Mouse (Mus musculus) naive thymus-derived CD4-positive, alpha-beta T cell, adult 2 months (primary cell): ENCODE measurements around the gene Wdr60.
"Not testable (repeated sequence)": the region's sequence is repeated elsewhere in the genome, so short reads cannot be mapped to it uniquely, and the experiment has no call there.

ENCODE experiments used
- DNase-seq: peaks from one replicate; pipeline ENCODE4 v3.0.0-alpha.2; 2011; ENCODE audit warnings: low read depth

Wdr60 gene

DNA sequence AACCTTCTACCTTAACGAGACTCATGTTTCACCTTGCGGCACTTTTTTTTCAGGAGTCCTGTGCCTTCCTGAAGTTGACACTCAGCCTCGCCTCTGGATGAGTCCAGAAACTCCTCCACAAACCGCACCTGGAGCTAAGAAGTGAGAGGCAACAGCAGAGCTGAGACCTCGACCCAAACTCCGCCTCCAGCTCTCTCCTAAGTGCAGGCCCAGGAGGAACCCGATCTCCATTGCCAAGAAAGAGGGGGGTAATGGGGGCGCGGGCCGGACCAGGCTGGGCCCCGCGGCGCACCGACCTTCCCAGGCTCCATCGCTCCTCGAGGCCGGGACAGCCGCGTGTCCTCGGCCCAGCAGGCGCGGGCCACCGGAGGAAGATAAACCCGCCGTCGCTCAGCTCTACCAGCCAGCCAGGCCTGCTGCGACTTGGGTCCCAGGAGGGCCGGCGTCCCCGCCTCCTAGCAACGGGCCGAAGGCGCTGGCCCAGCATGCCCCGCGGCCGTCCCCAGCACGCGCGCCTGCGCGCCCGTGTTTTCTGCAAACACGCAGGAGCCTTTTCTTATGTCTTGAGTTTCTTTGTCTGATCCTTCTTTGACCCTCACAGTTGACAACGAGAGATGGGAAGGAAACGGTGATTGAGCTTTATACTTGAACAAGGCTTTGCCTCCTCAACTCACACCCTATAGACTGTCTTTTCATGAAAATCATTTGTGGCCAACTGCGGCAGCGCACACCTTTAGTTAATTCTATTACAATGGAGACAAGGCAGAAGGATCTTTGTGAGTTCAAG, at the start of gene Wdr60:
Gene Wdr60, minus strand, starts transcription at position 468 of the 787 bp plus-strand sequence.
- peak; percentile 83 for DNase-seq

DNA sequence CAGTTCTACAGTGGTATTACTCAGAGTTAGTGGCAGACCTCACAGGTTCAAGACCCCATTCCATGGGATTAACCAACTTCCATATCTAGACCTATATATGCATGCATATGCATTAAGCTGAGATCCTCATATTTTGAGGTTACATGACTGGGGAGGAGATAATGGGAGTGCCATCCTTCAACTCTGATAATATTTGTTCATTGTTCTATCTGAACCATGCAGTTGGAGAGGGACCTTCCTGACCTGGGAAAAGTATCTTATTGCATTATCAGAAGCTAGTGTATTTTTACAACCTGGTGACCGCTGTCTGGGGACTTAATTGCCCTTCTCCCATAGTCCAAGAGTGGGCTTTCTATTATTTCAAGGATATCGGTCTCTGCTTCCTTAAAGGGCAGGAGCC, 45.8 kb upstream of the Wdr60 start:
- DNase-seq = no peak

DNA sequence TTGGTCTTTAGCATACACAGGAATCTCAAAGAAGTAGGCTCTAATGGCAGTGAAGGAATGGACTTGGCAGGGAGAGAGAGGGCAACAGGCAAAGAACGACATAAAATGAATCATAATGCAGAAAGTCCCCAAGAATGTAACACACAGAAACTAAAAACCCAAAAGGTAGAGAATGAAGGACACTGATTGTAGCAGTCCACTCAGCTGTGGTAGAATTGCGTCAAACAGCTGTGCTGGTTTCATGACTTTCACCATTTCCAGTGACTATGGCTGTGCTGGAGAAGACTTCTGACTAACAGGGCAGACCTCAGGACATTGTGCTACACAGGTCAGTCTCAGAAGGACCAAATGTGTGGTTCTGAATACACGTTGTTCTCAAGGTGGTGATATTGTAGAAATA, 45.0 kb upstream of the Wdr60 start:
- DNase-seq = no peak

DNA sequence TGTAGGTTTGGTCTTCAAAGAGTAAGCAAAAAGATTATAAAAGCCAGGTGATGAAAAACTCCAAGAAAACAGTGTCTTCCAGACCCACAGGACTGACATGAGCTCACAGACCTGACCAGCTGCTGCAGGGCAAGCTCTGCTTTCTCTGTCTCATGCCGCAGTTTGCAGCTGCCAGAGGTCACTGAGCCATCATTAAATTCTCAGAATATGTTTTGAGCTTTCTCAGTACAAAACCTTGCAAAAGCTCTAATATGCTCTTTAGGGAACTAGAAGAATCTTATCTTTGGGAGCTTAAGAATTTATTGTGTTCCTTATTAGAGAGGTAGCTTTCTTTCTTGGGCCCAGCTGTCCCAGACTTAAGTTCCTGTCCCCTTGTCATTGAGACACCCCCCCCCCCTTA, 43.2 kb upstream of the Wdr60 start:
- DNase-seq = no peak

DNA sequence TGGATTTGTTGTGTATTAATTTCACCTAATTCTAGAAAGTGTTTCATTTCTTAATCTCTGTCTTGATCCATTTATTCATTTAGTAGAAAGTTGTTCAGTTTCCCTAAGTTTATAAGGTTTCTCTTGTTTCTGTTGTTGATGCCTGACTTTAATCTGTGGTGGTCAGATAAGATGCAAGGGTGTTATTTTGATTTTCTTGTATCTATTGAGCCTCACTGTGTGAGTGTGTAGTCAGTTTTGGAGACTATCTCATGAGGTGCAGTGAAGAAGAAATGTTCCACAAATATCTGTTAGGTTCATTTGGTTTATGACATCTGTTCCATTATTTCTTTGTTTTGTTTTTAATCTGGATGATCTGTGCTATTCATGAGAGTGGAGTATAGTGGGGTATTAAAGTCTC, 39.4 kb upstream of the Wdr60 start:
- no peak for DNase-seq

DNA sequence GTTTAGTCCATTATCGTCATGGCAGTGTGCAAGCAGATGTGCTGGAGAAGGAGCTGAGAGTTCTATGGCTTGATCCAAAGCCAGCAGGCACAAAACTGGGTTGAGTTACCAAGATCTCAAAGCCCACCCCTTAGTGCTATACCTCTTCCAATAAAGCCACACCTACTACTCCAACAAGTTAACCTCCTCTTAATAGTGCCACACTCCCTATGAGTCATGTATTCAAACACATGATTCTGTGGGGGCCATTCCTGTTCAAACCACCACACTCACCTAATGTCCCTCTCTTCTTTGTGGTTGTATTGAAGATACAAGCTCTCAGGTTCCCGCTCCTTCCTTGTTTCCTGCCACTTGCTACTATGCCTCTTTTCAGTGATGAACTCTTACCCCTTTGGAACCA, 37.1 kb upstream of the Wdr60 start:
- DNase-seq = no peak

DNA sequence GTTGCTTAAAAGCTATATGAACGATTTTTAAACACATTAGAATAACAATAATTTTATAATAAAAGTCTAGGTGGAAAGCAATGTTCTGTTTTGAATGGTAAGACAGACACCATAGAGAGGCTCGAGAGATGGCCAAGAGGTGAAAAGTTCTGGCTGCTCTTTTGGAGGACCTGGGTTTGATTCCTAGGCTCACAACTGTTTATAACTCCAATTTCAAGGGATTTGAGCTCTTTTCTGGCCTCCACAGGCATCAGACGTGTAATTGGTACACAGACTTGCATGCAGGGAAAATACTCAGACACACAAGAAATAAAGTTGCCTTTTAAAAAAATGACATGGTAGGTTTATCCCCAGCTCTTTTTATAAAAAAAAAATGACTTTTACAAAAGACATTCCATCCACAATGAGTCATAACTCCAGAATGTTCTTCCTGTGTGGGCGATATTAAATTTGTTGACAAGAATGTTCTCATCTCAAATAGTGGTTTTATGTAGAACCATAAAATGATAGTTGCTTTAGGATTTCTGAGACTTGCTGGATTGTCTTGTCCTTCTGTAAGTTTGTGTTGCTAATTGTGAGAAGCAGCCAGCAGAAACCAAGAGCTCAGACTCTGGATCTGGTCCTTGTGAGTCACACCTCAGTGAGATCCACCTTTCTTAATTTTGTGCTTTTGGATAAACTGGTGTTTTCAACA, 30.9 kb upstream of the Wdr60 start:
- DNase-seq = no peak

DNA sequence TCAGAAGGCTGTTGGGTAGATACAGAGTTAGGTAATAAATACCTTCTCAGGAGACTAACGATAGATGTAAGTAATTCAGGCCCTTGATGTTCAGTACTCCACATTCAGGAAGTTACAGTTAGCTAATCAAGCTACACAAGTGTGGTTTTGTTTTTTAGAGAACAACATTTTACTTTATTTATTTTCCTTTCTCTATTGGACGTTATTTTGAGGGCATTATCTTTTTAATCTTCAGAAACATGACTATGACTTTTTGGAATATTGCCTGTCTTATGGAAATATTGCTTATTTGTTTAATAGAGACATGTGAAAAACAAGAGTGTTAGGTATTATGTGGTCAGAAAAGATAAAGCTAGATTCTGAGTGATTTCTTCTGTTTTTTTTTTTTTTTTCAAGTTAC, 30.4 kb upstream of the Wdr60 start:
- DNase-seq = peak; percentile 40

DNA sequence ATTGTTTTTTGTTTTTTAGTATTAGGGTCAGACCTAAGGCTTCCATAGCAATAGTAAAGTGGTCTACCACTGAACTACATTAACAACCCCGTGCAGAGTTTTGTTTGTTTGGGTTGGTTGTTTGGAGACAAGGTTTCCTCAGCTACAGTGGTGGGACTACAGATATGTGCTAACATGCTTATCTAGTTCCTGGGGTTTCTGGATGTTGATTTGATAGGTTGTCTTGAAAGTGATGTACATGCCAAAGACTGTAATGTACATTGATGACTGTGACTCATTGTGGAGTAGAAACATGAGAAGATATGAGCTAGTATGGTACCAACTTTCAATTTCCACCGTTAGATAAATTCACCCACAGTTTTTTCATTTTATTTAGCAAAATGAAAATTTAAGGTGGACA, 20.7 kb upstream of the Wdr60 start:
- DNase-seq = peak; percentile 55

DNA sequence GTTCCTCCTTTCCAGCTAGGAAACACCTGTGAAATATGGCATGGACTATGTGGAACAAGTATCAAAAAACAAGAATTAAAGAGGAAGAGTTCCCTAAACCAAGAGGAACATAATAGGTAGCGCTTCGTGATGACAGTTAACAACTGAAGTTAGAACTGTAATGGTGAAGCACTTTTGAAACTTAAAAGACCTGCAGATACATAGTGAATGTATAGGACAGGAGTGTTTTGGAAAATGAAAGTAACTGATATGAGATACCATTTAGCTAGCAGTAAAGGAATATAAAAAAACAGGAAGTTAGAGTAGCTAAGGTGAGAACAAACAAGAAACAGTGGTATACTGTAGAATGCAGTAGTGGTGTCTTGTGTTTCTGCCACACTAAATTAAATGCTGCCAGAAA, 20.0 kb upstream of the Wdr60 start:
- DNase-seq = peak; percentile 62

DNA sequence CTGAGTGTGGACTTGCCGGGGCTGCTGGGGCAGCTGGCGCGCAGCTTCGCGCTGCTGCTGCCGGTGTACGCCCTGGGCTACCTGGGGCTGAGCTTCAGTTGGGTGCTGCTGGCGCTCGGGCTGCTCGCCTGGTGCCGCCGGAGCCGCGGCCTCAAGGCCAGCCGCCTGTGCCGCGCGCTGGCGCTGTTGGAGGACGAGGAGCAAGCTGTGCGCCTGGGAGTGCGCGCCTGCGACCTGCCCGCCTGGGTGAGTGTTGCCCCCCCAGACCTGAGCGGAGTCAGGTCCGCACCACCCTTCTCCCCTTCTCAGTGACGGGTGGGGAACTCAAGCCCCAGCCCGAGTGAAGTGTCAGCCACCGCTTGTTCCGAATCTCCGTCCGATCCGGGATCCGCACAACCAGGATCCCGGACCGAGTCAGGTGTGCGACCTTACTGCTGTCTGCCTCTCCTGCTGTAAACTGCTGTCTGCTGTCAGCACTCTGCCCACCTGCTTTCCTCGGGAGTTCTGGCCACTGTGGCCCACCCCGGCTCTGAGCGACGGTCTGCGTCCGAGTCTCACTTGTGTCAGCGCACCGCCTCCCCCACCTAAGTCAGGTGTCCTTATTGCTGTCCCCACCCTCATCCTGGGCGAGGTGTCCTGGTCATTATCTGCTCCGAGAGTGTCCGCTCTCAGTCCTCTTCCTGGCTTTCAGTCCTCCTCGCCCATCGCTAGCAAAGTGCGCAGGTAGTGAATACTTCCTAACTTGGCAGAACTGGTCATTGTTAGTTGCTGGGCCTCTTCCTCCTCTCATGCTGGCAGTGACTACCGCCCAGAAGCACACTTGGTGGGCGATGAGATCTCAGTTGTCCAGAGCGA, 18.8 kb upstream of the Wdr60 start:
- peak; percentile 47 for DNase-seq

DNA sequence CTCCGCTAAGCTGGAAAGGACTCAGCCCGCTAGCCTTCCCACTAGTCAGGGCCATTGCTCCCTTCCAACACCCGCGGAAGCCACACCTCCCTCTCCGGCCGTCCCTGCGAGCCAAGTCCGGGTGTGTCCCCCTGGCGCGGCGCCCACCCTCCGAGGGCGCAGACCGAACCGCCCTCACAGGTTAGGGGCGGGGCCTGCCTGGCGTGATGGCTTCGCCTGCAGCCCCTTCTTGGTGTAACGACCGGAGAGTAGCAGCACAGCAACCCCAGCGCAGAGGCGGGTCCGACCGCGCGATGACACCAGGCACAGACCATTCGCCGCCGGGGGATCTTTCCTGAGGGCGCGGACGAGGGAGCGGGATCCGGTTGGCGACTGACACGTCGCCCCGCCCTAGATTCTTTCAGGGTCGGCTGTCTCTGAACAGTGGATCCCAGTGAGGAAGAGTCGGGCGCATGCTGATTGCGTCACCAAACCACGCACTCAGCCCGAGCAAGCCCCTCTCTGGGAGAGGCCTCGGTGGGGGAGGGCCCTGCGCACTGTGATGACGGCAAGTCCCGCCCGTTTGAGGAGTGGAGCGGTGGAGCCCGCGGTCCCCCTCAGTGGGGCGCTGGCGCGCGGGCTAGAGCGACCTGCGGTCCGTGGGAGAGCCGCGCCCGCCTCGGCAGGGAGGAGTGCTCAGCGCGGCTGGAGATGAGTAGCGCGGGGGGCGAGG, 18.0 kb upstream of the Wdr60 start, which contains the start of gene Esyt2:
Gene Esyt2, plus strand, starts transcription at position 544 of the 712 bp plus-strand sequence.
- peak; percentile 98 for DNase-seq

DNA sequence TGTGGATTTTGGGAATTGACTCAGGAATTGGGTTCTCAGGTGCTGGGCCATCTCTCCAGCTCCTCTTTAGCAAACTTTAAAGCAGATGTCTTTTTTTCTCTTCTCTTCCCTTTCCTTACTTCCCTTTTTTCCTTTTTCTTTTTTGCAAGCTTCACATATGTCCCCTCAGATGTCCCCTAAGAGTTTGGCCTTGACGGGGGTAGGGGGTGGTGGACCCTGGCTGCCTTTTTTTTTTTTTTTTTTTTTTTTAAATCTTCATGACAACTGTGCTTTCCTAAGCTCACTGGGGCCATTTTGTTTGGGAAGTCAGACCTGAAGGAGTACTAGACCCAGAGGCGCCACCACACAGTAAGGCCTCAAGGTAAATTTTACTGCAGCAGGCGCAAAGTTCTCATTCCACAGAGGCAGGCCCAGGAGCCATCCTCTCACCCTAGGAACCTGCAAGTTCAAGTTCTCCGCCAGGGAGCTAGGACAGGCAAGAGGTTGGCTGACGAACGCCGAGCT, 17.4 kb upstream of the Wdr60 start:
- DNase-seq = no peak

DNA sequence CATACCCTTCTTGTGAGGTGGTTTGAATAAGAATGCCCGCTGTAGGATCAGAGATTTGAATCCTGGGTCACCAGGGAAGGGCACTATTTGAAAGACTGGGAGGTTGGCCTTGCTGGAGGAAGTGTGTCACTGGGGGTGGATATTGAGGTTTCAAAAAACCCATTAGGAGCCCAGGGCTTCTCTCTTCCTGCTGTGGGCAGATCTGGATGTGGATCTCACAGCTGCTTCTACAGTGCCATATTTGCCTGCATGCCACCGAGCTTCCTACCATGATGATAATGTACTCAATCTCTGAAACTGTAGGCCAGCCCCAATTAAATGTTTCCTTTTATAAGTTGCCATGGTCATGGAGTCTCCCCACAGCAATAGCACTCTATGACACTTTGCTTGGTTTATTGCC, 16.4 kb upstream of the Wdr60 start:
- DNase-seq = no peak

DNA sequence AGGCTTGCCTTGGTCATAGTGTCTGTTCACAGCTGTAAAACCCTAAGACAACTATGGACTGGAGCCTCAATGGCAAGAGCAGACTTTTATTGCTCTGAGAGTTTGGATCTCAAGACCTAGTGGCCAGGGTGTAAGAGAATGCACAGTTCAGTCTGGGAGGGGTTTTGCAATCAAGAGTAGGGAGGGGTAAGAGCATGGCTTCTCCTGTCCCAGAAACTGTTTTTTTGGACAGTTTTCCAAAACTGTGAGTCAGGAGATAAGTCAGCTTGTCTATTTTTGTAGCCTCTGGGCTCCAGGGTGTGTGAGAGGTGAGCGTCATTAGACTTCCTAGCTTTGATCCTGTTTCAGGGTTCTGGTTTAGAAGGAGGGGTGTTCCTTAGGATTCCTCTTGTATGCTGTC, 15.7 kb upstream of the Wdr60 start:
- no peak for DNase-seq

DNA sequence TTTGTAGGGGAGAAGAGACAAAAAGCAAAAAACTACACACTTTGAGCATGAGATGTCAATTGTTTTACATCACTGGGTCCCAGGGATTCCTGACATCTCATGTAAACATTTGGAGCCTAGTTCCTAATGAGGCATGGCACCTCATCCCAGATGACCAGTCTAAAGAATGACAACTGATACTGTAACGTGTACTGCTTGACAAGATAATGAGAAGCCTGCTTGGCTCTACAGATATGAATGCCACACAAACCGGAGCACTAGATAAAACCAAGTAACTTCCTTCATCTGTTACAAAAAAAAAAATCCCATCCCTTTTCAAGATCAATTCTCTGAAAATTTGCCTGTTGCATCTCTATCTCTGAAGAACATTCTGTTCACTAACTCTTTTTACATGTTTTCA, 14.1 kb upstream of the Wdr60 start:
- no peak for DNase-seq

DNA sequence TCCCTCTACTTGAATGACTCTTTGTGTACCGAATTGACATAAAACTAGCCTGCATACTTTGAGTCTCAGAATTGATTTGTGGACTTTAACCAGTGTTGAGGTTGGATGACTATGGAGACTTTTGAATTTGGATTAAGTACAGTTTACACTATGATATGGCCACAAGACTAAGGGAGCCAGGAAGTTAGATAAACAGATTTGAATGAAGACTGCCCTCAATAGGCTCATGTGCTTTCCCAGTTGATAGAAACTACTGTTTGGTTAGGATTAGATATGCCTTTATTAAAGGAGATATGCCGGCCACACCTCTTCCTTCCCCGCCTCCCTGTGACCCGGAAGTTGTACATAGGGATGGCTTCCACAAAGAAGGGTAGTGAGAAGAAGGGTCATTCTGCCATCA, 12.8 kb upstream of the Wdr60 start:
- DNase-seq = no peak

DNA sequence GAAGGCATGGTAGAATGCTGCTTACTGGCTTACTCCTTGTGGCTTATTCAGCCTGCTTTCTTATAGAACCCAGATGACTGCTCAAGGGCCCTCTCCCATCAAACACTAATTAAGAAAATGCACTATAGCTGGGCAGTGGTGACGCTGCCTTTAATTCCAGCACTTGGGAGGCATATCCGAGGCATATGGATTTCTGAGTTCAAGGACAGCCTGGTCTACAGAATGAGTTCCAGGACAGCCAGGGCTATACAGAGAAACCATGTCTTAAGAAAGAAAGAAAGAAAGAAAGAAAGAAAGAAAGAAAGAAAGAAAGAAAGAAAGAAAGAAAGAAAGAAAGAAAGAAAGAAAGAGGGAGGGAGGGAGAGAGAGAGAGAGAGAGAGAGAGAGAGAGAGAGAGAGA, 12.3 kb upstream of the Wdr60 start, which contains the start of gene Gm11027:
Gene Gm11027, plus strand, starts transcription at position 301 of the 400 bp plus-strand sequence.
- DNase-seq = not testable (repeated sequence)

DNA sequence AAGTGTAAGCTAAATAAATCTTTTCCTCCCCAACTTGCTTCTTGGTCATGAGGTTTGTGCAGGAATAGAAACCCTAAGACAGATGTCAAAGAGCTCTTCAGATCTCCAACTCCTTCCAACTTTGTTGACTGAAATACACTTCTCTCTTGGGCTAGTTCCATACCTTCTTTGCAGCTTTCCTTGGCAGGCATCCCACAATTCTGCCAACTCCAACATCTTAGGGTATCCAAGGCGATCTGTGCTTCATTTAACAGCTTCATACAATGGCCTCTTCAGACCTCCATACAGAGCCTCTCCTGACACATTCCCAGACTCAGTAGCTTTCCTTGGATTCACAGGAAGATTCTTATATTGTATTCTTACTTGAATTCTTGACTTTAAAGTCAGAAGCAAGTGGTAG, 10.9 kb upstream of the Wdr60 start:
- no peak for DNase-seq

DNA sequence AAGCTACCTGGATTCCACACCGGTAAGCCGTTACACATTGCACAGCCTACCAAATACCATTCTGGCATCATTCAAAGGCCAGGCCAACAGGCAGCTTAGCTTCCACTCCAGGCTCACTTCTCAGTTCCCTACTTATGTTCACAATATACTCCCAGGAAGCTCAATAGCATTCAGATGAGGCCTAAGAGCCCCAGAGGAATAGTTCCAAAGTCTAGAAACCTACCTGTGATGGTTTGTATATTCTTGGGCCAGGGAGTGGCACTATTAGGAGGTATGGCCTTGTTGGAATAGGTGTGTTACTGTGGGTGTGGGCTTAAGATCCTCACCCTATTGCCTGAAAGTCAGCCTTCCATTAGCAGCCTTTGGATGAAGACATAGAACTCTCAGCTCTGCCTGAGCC, 8.2 kb upstream of the Wdr60 start:
- DNase-seq = no peak

DNA sequence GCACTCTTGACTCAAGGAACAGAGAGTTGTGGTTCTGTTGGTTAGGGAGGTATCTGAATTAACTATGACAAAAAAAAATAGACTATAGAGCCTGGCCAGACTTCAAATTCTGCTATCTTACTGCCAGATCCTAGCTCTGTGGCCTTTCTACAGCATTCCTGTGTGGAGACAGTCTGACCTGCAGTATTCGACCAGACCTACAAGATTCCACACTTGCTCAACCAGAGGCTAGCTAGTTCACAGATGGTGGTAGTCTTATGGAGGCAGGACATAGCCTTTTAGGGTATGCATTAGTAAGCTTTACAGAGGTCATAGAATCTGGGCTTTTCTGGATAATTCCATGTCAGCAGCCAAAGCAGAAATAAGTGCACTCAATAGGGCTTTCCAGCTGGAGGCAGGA, 7.7 kb upstream of the Wdr60 start:
- DNase-seq = no peak

DNA sequence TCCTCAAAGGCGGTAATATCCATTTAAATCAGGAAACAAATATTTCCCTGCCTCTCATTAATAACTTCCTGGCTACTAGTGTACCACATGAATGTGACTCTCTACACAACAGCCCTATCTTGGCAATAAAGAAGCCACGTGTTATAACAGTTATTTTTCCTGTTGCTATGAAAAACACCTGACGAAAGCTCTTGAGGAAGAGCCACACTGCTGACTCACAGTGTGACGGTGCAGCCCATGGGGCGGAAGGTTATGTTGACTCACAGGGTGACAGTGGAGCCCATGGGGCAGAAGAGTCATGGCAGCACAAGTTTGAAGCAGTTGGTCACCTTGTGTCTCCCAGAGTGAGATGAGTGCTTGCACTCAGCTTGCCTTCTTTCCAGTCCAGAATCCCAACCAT, 6.6 kb upstream of the Wdr60 start:
- no peak for DNase-seq
